Mouse (Mus musculus) c-Kit-positive CD71-negative TER-119-negative erythroid progenitor cells, embryonic 14.5 days (primary cell): ENCODE data around the gene Kiss1.

Experiments
- DNase-seq: peaks from one replicate; pipeline ENCODE4 v3.0.0-alpha.2; 2013; ENCODE audit warnings: low read depth

Kiss1 gene

DNA sequence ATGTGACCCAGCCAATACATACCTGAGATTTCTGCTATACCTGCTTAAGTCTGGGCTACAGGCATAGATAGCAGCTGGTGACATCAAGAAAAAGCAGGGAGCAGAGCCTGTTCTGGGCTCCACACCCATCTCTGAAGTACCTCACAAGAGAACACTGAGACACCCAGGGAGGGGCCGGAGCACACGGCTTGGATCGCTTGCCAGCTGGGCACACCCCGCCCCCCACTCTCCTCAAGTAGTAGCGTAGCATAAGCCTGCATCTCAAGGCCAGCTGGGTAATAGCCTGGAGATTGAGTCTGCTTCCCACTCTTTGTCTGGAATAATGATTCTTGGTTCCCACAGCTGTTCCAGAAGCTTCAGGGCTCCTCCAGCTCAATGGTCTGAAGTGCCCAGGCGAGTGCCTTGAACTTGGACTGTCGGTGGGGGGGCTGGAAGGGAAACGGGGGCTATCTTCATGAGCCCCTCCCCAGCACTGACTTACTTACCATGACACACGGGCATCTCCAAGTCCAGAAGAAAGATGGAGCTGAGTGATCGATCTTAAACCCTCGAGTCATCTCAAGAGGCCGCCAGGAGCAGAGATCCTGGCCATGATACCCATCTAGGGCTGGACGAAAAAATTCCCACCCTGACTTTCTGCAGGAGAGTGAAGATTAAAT lies at the start of gene Kiss1:
Gene Kiss1 (plus strand): TSS at position 609 of the 659 bp plus-strand sequence.
- DNase-seq: no peak

DNA sequence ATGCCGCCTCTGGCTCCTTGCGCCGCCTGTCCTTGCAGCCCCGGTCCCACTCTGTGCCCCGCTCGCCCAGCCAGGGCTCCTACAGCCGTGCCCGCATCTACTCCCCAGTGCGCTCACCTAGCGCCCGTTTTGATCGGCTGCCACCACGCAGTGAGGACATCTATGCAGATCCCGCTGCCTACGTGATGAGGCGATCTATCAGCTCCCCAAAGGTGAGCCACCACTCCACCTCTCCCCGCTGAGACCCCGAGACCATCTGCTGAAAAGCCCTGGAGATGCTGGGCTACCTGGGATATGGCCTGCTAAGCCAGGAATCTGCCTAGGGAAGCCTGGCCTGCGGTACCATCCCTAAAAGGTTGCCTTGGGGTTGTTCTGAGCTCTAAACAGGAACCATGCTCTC lies 47.5 kb upstream of the Kiss1 start:
- no peak for DNase-seq

DNA sequence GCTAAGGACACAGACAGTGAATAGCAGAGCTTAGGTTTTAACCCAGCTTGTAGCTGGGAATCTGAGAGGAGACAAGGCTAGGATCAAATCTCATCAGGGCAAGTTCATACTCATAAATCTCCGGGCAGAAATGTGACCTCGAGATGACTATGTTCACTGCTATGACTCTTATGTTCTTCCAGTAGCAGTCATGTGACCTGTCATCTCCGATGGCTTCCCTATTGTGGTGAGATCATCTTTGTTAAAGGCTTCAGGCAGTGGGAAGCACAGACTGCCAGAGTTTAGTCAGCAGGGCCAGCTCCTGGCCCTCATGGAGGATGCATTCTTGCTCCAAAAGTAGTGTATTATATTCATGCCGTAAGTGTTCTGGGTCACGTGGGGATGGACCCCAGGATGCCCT lies 44.7 kb upstream of the Kiss1 start:
- peak; percentile 9 for DNase-seq

GRCm38 (mm10) chr1:133278539-133278938 lies 43.1 kb upstream of the Kiss1 start:
- no peak for DNase-seq

DNA sequence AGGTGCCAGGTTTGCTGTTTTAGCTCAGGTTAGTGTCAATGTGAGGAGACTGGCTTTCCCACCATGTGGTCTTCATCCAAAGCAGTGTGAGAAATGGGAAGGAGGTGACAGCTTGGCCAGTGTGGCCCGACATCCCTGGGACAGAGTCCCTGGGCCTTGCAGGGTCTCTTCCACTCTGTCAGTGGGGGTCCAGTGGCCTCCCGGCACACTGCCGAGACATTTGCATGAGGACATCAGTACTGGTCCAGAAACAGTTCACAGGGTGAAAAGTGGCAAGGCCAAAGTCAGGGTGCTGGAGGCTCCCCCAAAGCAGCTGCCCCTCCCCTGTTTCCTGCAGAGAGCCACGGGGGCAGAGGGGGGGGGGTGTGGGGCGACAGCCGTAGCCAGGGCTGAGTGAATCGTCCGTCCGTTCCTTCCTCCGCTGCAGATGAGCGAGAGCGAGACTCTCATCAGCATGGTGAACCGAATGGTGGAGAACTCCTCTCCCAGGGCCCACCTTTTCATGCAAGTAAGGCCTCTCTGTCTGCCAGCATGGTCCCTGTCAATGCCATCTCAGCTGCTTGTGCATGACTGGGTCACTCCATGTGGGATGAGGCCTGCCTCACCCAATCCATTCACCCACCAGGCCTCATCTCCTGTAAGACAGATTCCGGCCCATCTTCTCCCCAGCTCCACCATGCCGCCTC lies 42.6 kb upstream of the Kiss1 start:
- DNase-seq: no peak

GRCm38 (mm10) chr1:133279632-133280093 lies 42.0 kb upstream of the Kiss1 start:
- DNase-seq: no peak

- DNase-seq: no peak
These were observed 41.1 kb upstream of the Kiss1 start for GRCm38 (mm10) chr1:133280537-133280936.

GRCm38 (mm10) chr1:133285907-133286306 lies 35.8 kb upstream of the Kiss1 start:
- no peak for DNase-seq

DNA sequence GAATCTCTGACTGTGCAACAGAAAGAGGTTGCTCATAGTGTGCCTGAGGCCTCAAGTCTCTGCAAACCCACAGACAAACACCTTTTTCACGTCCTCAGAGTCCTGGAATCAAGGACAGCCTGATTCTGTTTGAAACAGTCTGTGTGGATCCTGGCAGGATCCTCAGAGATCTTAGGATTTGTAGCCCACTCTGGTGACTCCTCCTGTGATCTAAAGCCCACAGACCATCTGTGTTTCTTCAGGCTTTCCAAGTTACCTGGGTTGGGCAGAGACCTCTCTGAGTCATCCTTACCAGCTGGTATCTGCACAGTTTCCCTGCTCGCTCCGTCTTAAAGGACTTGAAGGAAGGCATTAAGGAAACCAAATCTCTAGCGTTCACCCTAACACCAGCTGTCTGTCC lies 34.6 kb upstream of the Kiss1 start:
- DNase-seq: no peak

- DNase-seq: no peak
These were observed 33.8 kb upstream of the Kiss1 start for GRCm38 (mm10) chr1:133287880-133288279.

GRCm38 (mm10) chr1:133291888-133292287 lies 29.8 kb upstream of the Kiss1 start:
- no peak for DNase-seq

DNA sequence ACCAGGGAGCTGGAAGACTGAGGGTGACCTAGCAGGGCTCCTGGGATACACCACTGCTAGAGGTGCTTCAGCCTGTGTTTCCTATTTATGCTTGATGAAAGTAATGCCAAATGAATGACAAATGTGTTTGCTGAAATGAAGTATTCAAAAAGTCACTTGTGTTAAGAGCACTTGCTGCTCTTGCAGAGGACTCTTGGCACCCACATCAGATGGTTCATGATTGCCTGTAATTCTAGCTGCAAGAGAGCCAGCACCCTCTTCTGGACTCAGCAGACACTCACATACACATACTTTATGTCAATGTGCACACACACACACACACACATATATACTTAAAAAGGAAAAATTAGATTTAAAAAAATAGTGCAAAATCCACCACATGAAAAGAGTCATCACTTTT lies 29.1 kb upstream of the Kiss1 start:
- no peak for DNase-seq

DNA sequence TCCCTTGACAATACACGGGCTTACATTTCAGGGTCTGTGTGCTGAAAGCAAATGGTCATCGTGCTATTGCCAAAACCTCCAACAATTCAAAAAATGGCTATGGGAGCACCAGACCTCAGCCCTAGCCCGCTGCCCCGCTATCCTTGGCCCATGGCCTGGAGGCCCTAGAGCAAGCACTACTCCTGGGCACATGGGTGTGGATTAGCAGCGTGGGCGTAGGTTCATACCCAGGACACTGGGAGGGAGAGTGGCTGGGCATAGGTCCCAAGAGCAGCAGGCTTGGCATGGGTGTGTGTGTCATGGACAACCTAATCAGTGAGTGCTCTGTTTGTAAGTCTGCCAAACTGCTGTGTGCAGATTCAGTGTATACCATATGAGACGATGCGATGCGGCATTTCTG lies 25.3 kb upstream of the Kiss1 start:
- no peak for DNase-seq

DNA sequence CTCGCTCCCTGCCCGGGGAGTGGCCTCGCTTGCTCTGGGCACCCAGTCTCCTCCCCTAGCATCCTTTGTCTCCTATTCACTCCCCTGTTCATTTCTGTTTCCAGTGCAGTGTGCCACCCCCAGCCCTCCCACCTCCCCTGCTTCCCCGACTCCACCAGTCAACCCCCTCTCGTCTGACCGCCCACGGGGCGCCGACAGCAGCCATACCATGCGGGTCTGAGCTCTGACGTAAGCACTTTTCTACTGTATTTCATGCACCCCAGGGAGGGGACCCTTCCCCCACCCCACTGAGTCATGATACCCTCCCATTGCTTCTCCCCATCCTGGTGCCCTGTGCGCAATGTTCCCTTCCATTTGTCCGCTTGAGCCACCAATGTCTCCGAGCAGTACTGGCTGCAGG lies 22.9 kb upstream of the Kiss1 start:
- DNase-seq: no peak

GRCm38 (mm10) chr1:133302540-133302939 lies 19.1 kb upstream of the Kiss1 start:
- no peak for DNase-seq

- no peak for DNase-seq
These were observed 14.8 kb upstream of the Kiss1 start for GRCm38 (mm10) chr1:133306842-133307241.

DNA sequence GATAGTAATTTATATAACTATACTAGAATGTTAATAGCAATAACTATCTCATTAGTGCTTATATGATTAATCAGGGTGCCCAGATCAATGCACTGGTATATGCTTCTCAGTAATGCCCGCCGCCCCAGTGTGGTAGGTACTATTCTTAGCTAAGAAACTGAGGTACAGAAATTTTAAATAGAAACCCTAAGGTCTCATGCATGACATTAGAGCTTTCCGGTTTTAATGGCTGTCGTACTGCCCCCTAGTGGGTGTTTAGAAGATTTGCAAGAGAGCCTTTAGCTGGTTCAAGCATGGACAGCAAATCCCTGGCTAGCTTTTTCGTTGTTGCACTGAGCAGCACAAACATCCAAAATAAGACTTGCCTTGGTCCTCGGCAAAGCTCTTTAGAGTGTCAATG lies 14.4 kb upstream of the Kiss1 start:
- DNase-seq: peak; percentile 66

DNA sequence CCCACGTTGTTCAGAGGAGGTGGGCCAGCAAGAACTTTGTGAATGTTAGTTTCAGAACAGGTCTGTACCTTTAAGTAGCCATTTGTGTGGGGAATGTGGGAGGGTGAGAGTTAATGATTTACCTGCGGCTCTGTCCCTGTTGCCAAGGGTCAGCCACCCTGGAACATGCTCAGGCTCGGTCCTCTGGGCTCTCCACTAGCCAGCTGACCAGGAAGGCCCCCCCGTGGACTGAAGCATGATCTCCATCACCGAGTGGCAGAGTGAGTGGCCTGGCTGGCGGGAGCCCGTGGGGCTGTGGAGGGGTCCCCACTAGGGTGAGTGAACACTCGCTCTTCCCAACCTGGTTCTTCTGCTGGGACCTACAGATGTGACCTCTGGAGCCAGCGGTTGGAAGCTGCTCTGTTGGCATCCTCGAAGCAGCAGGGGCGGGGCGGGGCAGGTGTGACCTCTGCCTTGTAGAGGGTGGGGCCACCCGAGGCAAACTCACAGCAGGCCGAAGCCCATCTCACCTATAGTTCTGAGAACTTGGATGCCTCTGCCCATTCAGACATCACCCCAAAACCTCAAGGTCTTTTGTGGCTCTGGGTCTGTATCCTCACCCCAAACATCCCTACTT lies 11.9 kb upstream of the Kiss1 start, which contains the start of gene Golt1a:
Gene Golt1a (plus strand): TSS at position 149 of the 616 bp plus-strand sequence.
- DNase-seq: no peak

- DNase-seq: no peak
These were observed 10.4 kb upstream of the Kiss1 start for GRCm38 (mm10) chr1:133311240-133311639.

- DNase-seq: no peak
These were observed 9.7 kb upstream of the Kiss1 start for GRCm38 (mm10) chr1:133311946-133312345.

DNA sequence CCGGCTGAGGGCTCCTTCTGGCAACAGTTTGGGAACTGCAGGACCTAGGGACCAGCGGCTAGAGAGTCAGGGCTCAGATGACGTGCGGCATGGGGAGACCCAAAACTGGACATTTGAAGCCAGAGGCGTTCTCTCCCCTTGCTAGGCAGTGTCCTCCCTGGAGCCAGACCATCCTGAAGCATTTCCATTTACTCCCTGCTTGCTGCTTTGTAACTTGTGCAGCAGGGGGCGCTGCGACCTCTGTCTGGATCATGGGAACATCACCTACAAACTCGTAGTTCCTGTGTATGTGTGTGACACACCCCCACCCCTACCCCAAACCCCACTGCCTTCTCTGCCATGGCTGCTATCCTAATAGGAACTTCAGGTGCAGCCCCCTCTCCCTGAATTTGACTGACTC lies 7.3 kb upstream of the Kiss1 start:
- no peak for DNase-seq

GRCm38 (mm10) chr1:133315775-133316174 lies 5.9 kb upstream of the Kiss1 start:
- DNase-seq: no peak

GRCm38 (mm10) chr1:133316577-133316976 lies 5.1 kb upstream of the Kiss1 start:
- no peak for DNase-seq
